Mouse (Mus musculus) ES-E14 (cell line): ENCODE results near the gene 2310039H08Rik. TPM values are rescaled to one million over a fixed set of nuclear protein-coding genes. Genes with fewer than 3 reads are reported as not detected.
"Not testable (repeated sequence)": the region's sequence is repeated elsewhere in the genome, so short reads cannot be mapped to it uniquely, and the experiment has no call there.

Experiments used
- DNase-seq: peaks from one replicate; pipeline ENCODE4 v3.0.0-alpha.2; 2013; ENCODE audit warnings: low read depth, low spot score
- H3K27ac ChIP-seq: 2 replicates; pipeline ENCODE4 v1.5.1; 2012; ENCODE audit warnings: low read depth, mild to moderate bottlenecking, low read length, moderate library complexity, mixed read lengths; ENCODE audit not compliant: poor library complexity, insufficient read depth, severe bottlenecking
- H3K36me3 ChIP-seq: 2 replicates; pipeline ENCODE4 v1.6.1; 2012; ENCODE audit warnings: mild to moderate bottlenecking, low read length, moderate library complexity, mixed read lengths; ENCODE audit not compliant: control insufficient read depth, poor library complexity, insufficient read depth, severe bottlenecking
- H3K4me1 ChIP-seq, 2 experiments: fragments of 150-350 bp in 1 of 2; sonication (generic) in 1 of 2; 2 replicates each; pipeline ENCODE4 v1.6.1; 2012; ENCODE audit warnings: low read length in 2 of 2, mild to moderate bottlenecking in 1 of 2, mixed read lengths in 1 of 2; ENCODE audit not compliant: control insufficient read depth in 2 of 2, insufficient read depth in 2 of 2, poor library complexity in 1 of 2
- H3K4me3 ChIP-seq, 2 experiments: fragments of 150-350 bp in 1 of 2; sonication (generic) in 1 of 2; 2 replicates each; pipeline ENCODE4 v1.5.1; 2012; ENCODE audit warnings: low read length in 2 of 2, low read depth in 1 of 2, mild to moderate bottlenecking in 1 of 2, mixed read lengths in 1 of 2; ENCODE audit not compliant: insufficient read depth in 1 of 2, poor library complexity in 1 of 2, severe bottlenecking in 1 of 2
- H3K9ac ChIP-seq: 2 replicates; pipeline ENCODE4 v1.6.1; 2012; ENCODE audit warnings: low read depth, mild to moderate bottlenecking, low read length, mixed read lengths; ENCODE audit not compliant: poor library complexity, insufficient read depth, severe bottlenecking
- H3K9me3 ChIP-seq: fragments of 150-350 bp; sonication (generic); 2 replicates; pipeline ENCODE4 v1.6.1; 2012; ENCODE audit warnings: low read depth, mild to moderate bottlenecking, low read length; ENCODE audit not compliant: control insufficient read depth, insufficient read depth
- CHD2 ChIP-seq: IDR thresholded peaks from 2 replicates; pipeline ENCODE4 v1.6.1; 2014; ENCODE audit warnings: mild to moderate bottlenecking, low read depth, low read length, inconsistent platforms
- HCFC1 ChIP-seq: IDR thresholded peaks from 2 replicates; pipeline ENCODE4 v1.6.1; 2012; ENCODE audit warnings: low read length, inconsistent platforms, borderline replicate concordance; ENCODE audit not compliant: insufficient read depth
- MAFK ChIP-seq: IDR thresholded peaks from 2 replicates; pipeline ENCODE4 v1.6.1; 2014; ENCODE audit warnings: mild to moderate bottlenecking, low read depth, low read length, inconsistent platforms; ENCODE audit not compliant: insufficient read depth
- ZC3H11A ChIP-seq: IDR thresholded peaks from 2 replicates; pipeline ENCODE4 v1.6.1; 2012; ENCODE audit warnings: low read depth, mild to moderate bottlenecking, inconsistent platforms, low read length, borderline replicate concordance
- ZNF384 ChIP-seq: IDR thresholded peaks from 2 replicates; pipeline ENCODE4 v1.6.1; 2012; ENCODE audit warnings: low read depth, low read length, inconsistent platforms
- in situ Hi-C, 2 experiments: fragments of 600-800 bp; cut with MboI; formaldehyde crosslinking; loops; one replicate each; pipeline ENCODE4 v1.15.1; 2025; ENCODE audit warnings: low sequenced_read_pairs in 2 of 2, inconsistent platforms in 1 of 2; ENCODE audit not compliant: unreplicated experiment in 2 of 2
- total RNA-seq: library from RNA; depleted of rRNA; stranded (reverse); fragments of 300-350 nt; gene quantifications from 2 replicates; pipeline ENCODE4 v1.2.3, GENCODE M21; 2012

Gene 2310039H08Rik
- total RNA-seq, 1 experiment, result 19.5 TPM

DNA sequence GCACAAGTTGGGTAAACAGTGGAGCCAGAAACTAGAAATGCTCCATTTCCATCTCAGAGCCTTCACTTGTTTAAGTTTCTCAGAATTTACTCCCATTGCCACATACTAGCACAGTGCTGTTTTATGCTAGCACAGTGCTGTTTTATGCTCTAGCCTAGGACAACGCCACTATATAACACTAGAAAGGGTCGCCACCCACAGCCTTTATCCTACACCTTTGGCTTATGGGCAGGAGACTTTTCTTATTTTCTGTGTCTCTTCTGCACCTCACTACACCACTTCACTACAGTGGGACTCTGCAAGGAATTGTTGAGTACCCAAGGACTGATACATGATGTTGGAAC is 10.8 kb downstream of the 2310039H08Rik start:
- no peak for DNase-seq
- Histone ChIP-seq H3K9me3 (no peaks in the 10 kb centered on the region), H3K4me3 (peak overlapping the region; percentile 18 to 82; a peak in 2 of 4 replicates), H3K9ac (peak overlapping the region; percentile 27; the same call in 1 of the 2 replicates), H3K36me3 (peaks cover 27% of the 10 kb centered on the region), H3K27ac (no peak overlapping the region; the same call in 1 of the 2 replicates), H3K4me1 (peaks cover 4 to 10% of the 10 kb centered on the region in 2 experiments)
- TF ChIP-seq HCFC1 (0 out of 2 replicates have a peak, but pooled peaks have one; percentile 5), ZC3H11A (no peak), MAFK (no peak), ZNF384 (0 out of 2 replicates have a peak, but pooled peaks have one; percentile 0), CHD2 (no peak)
- in situ Hi-C loops, result no loop called here

DNA sequence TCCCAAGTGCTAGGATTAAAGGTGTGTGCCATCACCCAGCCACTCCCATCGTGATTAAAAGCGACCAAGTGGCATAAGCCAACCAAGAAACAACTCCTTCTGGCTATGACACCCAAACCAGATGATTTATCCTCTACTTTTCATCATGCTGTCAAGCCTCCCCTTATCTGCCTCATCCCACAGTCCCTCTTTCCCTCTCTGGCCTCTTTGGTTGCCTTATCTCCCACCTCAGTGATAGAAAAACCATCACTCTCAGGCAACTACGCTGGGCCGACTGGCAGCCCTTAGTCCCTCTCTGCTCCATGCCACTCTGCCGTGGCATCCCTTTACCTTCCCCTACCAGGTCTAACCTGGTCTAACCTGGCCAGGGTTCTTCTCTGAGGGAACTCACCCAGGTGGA is 14.5 kb downstream of the 2310039H08Rik start:
- in situ Hi-C loops, result no loop called here
- no peaks in the 10 kb centered on the region for H3K36me3 ChIP-seq
- H3K9me3 ChIP-seq, result no peaks in the 10 kb centered on the region
- H3K27ac ChIP-seq, result no peak overlapping the region
- H3K4me3 ChIP-seq, result no peak overlapping the region
- peaks cover 5 to 14% of the 10 kb centered on the region in 2 experiments; a peak in 3 of 4 replicates for H3K4me1 ChIP-seq
- TF ChIP-seq ZNF384 (no peak), CHD2 (no peak), HCFC1 (no peak), MAFK (no peak), ZC3H11A (no peak)
- H3K9ac ChIP-seq, result no peak overlapping the region
- DNase-seq, result no peak

DNA sequence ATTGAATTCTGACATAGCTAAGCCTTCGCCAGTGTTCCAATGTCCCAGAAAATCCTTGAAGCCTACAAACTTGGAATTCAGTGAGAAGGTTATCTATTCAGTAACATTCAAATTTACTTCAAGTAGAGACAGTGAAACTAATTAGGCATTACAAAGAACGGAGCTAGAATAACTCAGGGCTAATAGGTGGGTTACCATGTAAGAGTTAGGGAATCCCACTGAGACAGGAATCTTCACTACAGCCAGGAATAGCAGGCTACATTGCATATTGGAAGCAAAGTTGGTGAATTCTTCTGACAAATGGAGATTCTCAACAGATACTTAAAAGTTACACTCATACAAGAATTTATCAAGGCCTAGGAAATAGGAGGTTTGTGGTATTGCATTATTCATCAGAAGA is 15.5 kb downstream of the 2310039H08Rik start:
- H3K9ac ChIP-seq, DNase-seq, H3K36me3 ChIP-seq, H3K4me3 ChIP-seq, in situ Hi-C loops, H3K27ac ChIP-seq, H3K9me3 ChIP-seq: not testable (repeated sequence)
- H3K4me1 ChIP-seq, result peaks cover 10 to 16% of the 10 kb centered on the region in 2 experiments; a peak in 3 of 4 replicates

DNA sequence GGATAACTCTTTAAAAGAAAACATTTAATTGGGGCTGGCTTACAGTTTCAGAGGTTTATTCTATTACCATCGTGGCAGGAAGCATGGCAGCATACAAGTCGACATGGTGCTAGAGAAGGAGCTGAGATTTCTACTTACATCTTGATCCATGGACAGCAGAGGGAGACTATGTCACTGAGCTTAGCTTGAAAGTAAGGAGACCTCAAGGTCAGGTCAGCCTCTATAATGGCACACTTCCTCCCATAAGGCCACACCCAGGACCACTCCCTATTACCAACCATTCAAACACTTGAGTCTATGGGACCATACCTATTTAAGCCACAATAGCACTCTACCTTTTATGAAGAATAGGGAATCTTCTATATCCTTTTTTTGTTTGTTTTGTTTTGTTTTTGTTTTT is 20.5 kb downstream of the 2310039H08Rik start:
- in situ Hi-C loops, result no loop called here
- Histone ChIP-seq H3K4me3 (peak overlapping the region in 1 of 2 experiments; percentile 23; a peak in 1 of 4 replicates), H3K4me1 (peaks cover 17 to 38% of the 10 kb centered on the region in 2 experiments; a peak in 3 of 4 replicates), H3K36me3 (no peaks in the 10 kb centered on the region), H3K27ac (peak overlapping the region; percentile 65; the same call in 1 of the 2 replicates), H3K9ac (peak overlapping the region; percentile 64; the same call in 1 of the 2 replicates), H3K9me3 (no peaks in the 10 kb centered on the region)
- peak; percentile 69 for DNase-seq
- TF ChIP-seq ZNF384 (no peak), HCFC1 (no peak), ZC3H11A (no peak), CHD2 (no peak), MAFK (no peak)

DNA sequence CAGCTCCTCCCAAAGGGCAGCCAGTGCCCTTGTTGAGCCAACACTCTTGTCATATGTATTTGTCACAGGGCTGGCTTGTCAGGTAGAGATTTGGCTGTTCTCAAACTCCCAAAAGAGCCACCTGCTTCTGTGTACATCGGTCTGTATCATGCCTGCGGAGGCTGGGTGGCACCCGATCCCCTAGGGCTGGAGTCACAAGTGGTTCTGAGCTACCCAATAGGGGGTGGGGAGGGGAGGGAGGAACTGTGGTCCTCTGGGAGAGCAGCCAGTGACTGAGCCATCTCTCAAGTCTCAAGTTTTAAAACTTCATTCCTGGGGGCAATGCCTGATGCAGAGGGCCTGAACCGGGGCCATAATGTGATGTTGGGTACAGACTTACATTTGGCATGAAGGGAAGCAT is 24.3 kb downstream of the 2310039H08Rik start:
- H3K9ac ChIP-seq, result peak overlapping the region; percentile 49; the same call in 1 of the 2 replicates
- H3K4me1 ChIP-seq, result peaks cover 20 to 26% of the 10 kb centered on the region in 2 experiments; a peak in 3 of 4 replicates
- TF ChIP-seq ZNF384 (no peak), HCFC1 (no peak), ZC3H11A (no peak), MAFK (no peak), CHD2 (no peak)
- peaks cover 19% of the 10 kb centered on the region for H3K36me3 ChIP-seq
- peak overlapping the region; percentile 72 for H3K27ac ChIP-seq
- in situ Hi-C loops, result no loop called here
- DNase-seq, result no peak
- H3K9me3 ChIP-seq, result no peaks in the 10 kb centered on the region
- H3K4me3 ChIP-seq, result no peak overlapping the region
